Mouse (Mus musculus) C2C12 (cell line): ENCODE data around the gene Atg5.

Experiments used
- CTCF ChIP-seq: IDR thresholded peaks from one replicate; pipeline ENCODE4 v1.5.1; 2011; ENCODE audit not compliant: control insufficient read depth, insufficient read depth, insufficient read length
- MYOG ChIP-seq: IDR thresholded peaks from one replicate; pipeline ENCODE4 v1.6.1; 2011; ENCODE audit not compliant: control insufficient read depth, insufficient read length; ENCODE audit errors: extremely low read depth
- USF1 ChIP-seq: IDR thresholded peaks from one replicate; pipeline ENCODE4 v1.6.1; 2011; ENCODE audit warnings: low read depth, mild to moderate bottlenecking, control low read depth, moderate library complexity

GRCm38 (mm10) chr10:44304845-44305244 lies 36.7 kb downstream of the Atg5 start:
- TF ChIP-seq CTCF (no peak), MYOG (no peak), USF1 (no peak)
